Comparison of ENCODE assay signal across 8 mouse cellular contexts in genomic region chr2:105016192-105016966, GRCm38 (mm10). TPM values are rescaled to one million over a fixed set of nuclear protein-coding genes. Genes with fewer than 3 reads are reported as not detected.
DNase-seq lines count a peak whose midpoint lies in the region; ATAC-seq and TF ChIP-seq lines count a peak whose summit lies in the region.

No protein-coding gene starts in this region.

- H3K27ac ChIP-seq in testis, adult 2 months (ENCODE audit: control insufficient read depth, insufficient read depth, low read depth, low read length), result peak overlapping the region; percentile 73
- H3K27ac ChIP-seq in intestine, postnatal 0 days (ENCODE audit: low read depth, low read length), result no peak overlapping the region

- no peak for DNase-seq in cerebellum, postnatal 4 days (ENCODE audit: low spot score in 2 of 2)
- DNase-seq in testis, postnatal 10 days (ENCODE audit: low spot score), result no peak
- peak; percentile 1 for DNase-seq in retina, postnatal 7 days (ENCODE audit: low read depth, low spot score)
- DNase-seq in urinary bladder, postnatal 36 days (ENCODE audit: low spot score in 2 of 2), result no peak
- no peak for DNase-seq in gastrocnemius, adult 8-10 months (ENCODE audit: low spot score in 2 of 2)

- H3K27me3 ChIP-seq in testis, adult 2 months (ENCODE audit: control insufficient read depth, insufficient read depth, low read length), result no peaks in the 10 kb centered on the region
- no peaks in the 10 kb centered on the region for H3K27me3 ChIP-seq in intestine, postnatal 0 days (replicated peaks; ENCODE audit: control insufficient read depth, insufficient read depth, low read length)

- H3K4me2 ChIP-seq in intestine, postnatal 0 days (replicated peaks; ENCODE audit: low read depth), result peak overlapping the region; percentile 82

- TF ChIP-seq CTCF in testis, adult 2 months (IDR thresholded peaks at IDR 0.05; ENCODE audit: control insufficient read depth, insufficient read depth, insufficient replicate concordance, low read depth, low read length), result no peak
- no peak for TF ChIP-seq CTCF in intestine, postnatal 0 days (IDR thresholded peaks at IDR 0.05; ENCODE audit: low read depth)

- H3K4me1 ChIP-seq in testis, adult 2 months (ENCODE audit: control insufficient read depth, insufficient read depth, low read length), result no peaks in the 10 kb centered on the region; the same call in 1 of the 2 replicates
- 0 out of 2 replicates have a peak, but pooled peaks cover 7% of the 10 kb centered on the region for H3K4me1 ChIP-seq in intestine, postnatal 0 days (replicated peaks; ENCODE audit: control insufficient read depth, insufficient read depth, low read length)

- no peak for TF ChIP-seq POLR2A in testis, adult 2 months (IDR thresholded peaks at IDR 0.05; ENCODE audit: control insufficient read depth, low read depth, low read length)

- under 1% methylated on average over 43 of the region's 43 CpGs for WGBS in intestine, postnatal 0 days

- no peaks in the 10 kb centered on the region for H3K9me3 ChIP-seq in intestine, postnatal 0 days (ENCODE audit: control insufficient read depth)

- H3K9ac ChIP-seq in intestine, postnatal 0 days (ENCODE audit: low read depth, low read length), result peak overlapping the region; percentile 80

- H3K4me3 ChIP-seq in testis, adult 2 months (ENCODE audit: control insufficient read depth, low read depth, low read length), result peak overlapping the region; percentile 99
- H3K4me3 ChIP-seq in intestine, postnatal 0 days (ENCODE audit: low read depth, low read length), result peak overlapping the region; percentile 72

- H3K36me3 ChIP-seq in testis, adult 2 months (ENCODE audit: control insufficient read depth, insufficient read depth, low read length), result peaks cover 1% of the 10 kb centered on the region
- H3K36me3 ChIP-seq in intestine, postnatal 0 days (ENCODE audit: control insufficient read depth, insufficient read depth), result peaks cover 19% of the 10 kb centered on the region

- peak; percentile 5 for ATAC-seq in cerebellum, adult (ENCODE audit: insufficient number of reproducible peaks, low FRiP score, low TSS enrichment)
- peak; percentile 66 for ATAC-seq in intestine, postnatal 0 days

RNA-seq across cellular contexts. Expression of gene Eif3m, which starts 0.5 kb away (rescaled TPM):
- polyA plus RNA-seq in testis, adult 2 months (2012; rRNA removed), result 28.3 and 29.7 TPM in 2 replicates
- polyA plus RNA-seq in intestine, postnatal 0 days (2015; fragmentation: Nextera tagmentation; extraction: Ambion mirVana), result 141 and 145 TPM in 2 replicates
- 100 to 1,000 TPM in 3 of 4 experiments, 10 to 100 TPM in 1; 97.1 to 112 (median 104) TPM for total RNA-seq in gastrocnemius, adult 8-10 months (2022)
